Mouse (Mus musculus) MEL (cell line): Measurements from ENCODE around the gene Auts2. TPM values are rescaled to one million over a fixed set of nuclear protein-coding genes. Genes with fewer than 3 reads are reported as not detected.

Experiments
- DNase-seq: peaks from one replicate; pipeline ENCODE4 v3.0.0; 2011; ENCODE audit warnings: low read depth, low spot score
- H3K27ac ChIP-seq: 2 replicates; pipeline ENCODE4 v1.5.1; 2012; ENCODE audit warnings: low read depth, mild to moderate bottlenecking, control low read depth, low read length, moderate library complexity; ENCODE audit not compliant: control insufficient read depth
- H3K27me3 ChIP-seq, 2 experiments: fragments of 150-350 bp in 1 of 2; sonication (generic) in 1 of 2; 2 replicates each; pipeline ENCODE4 v1.6.1; 2012; ENCODE audit warnings: low read length in 2 of 2, mild to moderate bottlenecking in 2 of 2, improper control_type of control experiment in 1 of 2, moderate library complexity in 1 of 2; ENCODE audit not compliant: insufficient read depth in 2 of 2, control insufficient read depth in 1 of 2
- H3K36me3 ChIP-seq, 2 experiments: 2 replicates each; pipeline ENCODE4 v1.6.1; 2012 to 2014; ENCODE audit warnings: low read length in 2 of 2, improper control_type of control experiment in 1 of 2, inconsistent platforms in 1 of 2, mild to moderate bottlenecking in 1 of 2; ENCODE audit not compliant: insufficient read depth in 2 of 2, control insufficient read depth in 1 of 2
- H3K4me1 ChIP-seq, 2 experiments: fragments of 150-350 bp in 1 of 2; sonication (generic) in 1 of 2; 2 replicates each; pipeline ENCODE4 v1.6.1; 2012; ENCODE audit warnings: low read length in 2 of 2, improper control_type of control experiment in 1 of 2, mild to moderate bottlenecking in 1 of 2; ENCODE audit not compliant: insufficient read depth in 2 of 2, control insufficient read depth in 1 of 2
- H3K4me3 ChIP-seq, 2 experiments: fragments of 150-350 bp in 1 of 2; sonication (generic) in 1 of 2; 2 replicates each; pipeline ENCODE4 v1.5.1; 2012; ENCODE audit warnings: low read depth in 2 of 2, low read length in 2 of 2, mild to moderate bottlenecking in 2 of 2, moderate library complexity in 2 of 2, control low read depth in 1 of 2, improper control_type of control experiment in 1 of 2; ENCODE audit not compliant: control insufficient read depth in 1 of 2, insufficient read depth in 1 of 2
- H3K79me2 ChIP-seq: 2 replicates; pipeline ENCODE4 v1.6.1; 2012; ENCODE audit warnings: mild to moderate bottlenecking, low read length, moderate library complexity; ENCODE audit not compliant: control insufficient read depth, poor library complexity, insufficient read depth
- H3K9ac ChIP-seq: 2 replicates; pipeline ENCODE4 v1.6.1; 2012; ENCODE audit warnings: low read depth, mild to moderate bottlenecking, control low read depth, low read length, moderate library complexity; ENCODE audit not compliant: control insufficient read depth, poor library complexity, severe bottlenecking
- H3K9me3 ChIP-seq: fragments of 150-350 bp; sonication (generic); replicated peaks from 2 replicates; pipeline ENCODE4 v1.6.1; 2012; ENCODE audit warnings: mild to moderate bottlenecking, low read length, improper control_type of control experiment, moderate library complexity; ENCODE audit not compliant: insufficient read depth
- BHLHE40 ChIP-seq: IDR thresholded peaks from 2 replicates; pipeline ENCODE4 v1.6.1; 2012; ENCODE audit warnings: low read depth, mild to moderate bottlenecking, inconsistent platforms, low read length, improper control_type of control experiment, borderline replicate concordance
- CHD1 ChIP-seq: IDR thresholded peaks from 2 replicates; pipeline ENCODE4 v1.6.1; 2012; ENCODE audit warnings: low read depth, mild to moderate bottlenecking, inconsistent platforms, low read length, improper control_type of control experiment
- CHD2 ChIP-seq: IDR thresholded peaks from 2 replicates; pipeline ENCODE4 v1.6.1; 2011; ENCODE audit warnings: low read length, improper control_type of control experiment
- CTCF ChIP-seq, 3 experiments: IDR thresholded peaks in 2 of 3; conservative IDR thresholded peaks in 1 of 3; 2 replicates each; pipeline ENCODE4 v1.5.1; 2011 to 2012; ENCODE audit warnings: low read length in 3 of 3, low read depth in 2 of 3, mild to moderate bottlenecking in 2 of 3, improper control_type of control experiment in 1 of 3, inconsistent platforms in 1 of 3, mixed read lengths in 1 of 3, moderate library complexity in 1 of 3; ENCODE audit not compliant: control insufficient read depth in 1 of 3, insufficient read depth in 1 of 3, poor library complexity in 1 of 3, severe bottlenecking in 1 of 3
- E2F4 ChIP-seq: IDR thresholded peaks from 2 replicates; pipeline ENCODE4 v1.6.1; 2011; ENCODE audit warnings: low read depth, low read length, improper control_type of control experiment, borderline replicate concordance
- ELF1 ChIP-seq: IDR thresholded peaks from 2 replicates; pipeline ENCODE4 v1.6.1; 2014; ENCODE audit warnings: low read depth, mild to moderate bottlenecking, inconsistent platforms, low read length, improper control_type of control experiment, moderate library complexity
- ETS1 ChIP-seq: IDR thresholded peaks from 2 replicates; pipeline ENCODE4 v1.6.1; 2012; ENCODE audit warnings: low read depth, mild to moderate bottlenecking, inconsistent platforms, low read length, improper control_type of control experiment, moderate library complexity
- GABPA ChIP-seq: IDR thresholded peaks from 2 replicates; pipeline ENCODE4 v1.6.1; 2012; ENCODE audit warnings: low read depth, mild to moderate bottlenecking, inconsistent platforms, low read length, improper control_type of control experiment, moderate library complexity
- GATA1 ChIP-seq: IDR thresholded peaks from 2 replicates; pipeline ENCODE4 v1.6.1; 2011; ENCODE audit warnings: low read depth, low read length, improper control_type of control experiment
- JUND ChIP-seq: IDR thresholded peaks from 2 replicates; pipeline ENCODE4 v1.6.1; 2011; ENCODE audit warnings: low read depth, mild to moderate bottlenecking, improper control_type of control experiment, low read length
- KAT2A ChIP-seq: conservative IDR thresholded peaks from 2 replicates; pipeline ENCODE4 v1.6.1; 2012; ENCODE audit warnings: low read depth, low read length, improper control_type of control experiment, inconsistent platforms
- MAZ ChIP-seq: IDR thresholded peaks from 2 replicates; pipeline ENCODE4 v1.6.1; 2012; ENCODE audit warnings: low read depth, mild to moderate bottlenecking, inconsistent platforms, low read length, improper control_type of control experiment
- MXI1 ChIP-seq: IDR thresholded peaks from 2 replicates; pipeline ENCODE4 v1.6.1; 2011; ENCODE audit warnings: mild to moderate bottlenecking, low read depth, low read length, improper control_type of control experiment
- MYB ChIP-seq: IDR thresholded peaks from 2 replicates; pipeline ENCODE4 v1.6.1; 2011; ENCODE audit warnings: mild to moderate bottlenecking, low read depth, low read length, improper control_type of control experiment
- NELFE ChIP-seq: IDR thresholded peaks from 2 replicates; pipeline ENCODE4 v1.6.1; 2011; ENCODE audit warnings: low read depth, low read length, improper control_type of control experiment
- POLR2AphosphoS2 ChIP-seq: IDR thresholded peaks from 2 replicates; pipeline ENCODE4 v1.6.1; 2011; ENCODE audit warnings: low read length, improper control_type of control experiment
- SMC3 ChIP-seq: IDR thresholded peaks from 2 replicates; pipeline ENCODE4 v1.6.1; 2011; ENCODE audit warnings: low read depth, low read length, improper control_type of control experiment
- TAL1 ChIP-seq: IDR thresholded peaks from 2 replicates; pipeline ENCODE4 v1.6.1; 2012; ENCODE audit warnings: mild to moderate bottlenecking, inconsistent platforms, low read length, moderate library complexity, mixed read lengths
- TBP ChIP-seq: IDR thresholded peaks from 2 replicates; pipeline ENCODE4 v1.8.0; 2011; ENCODE audit warnings: low read depth, low read length, improper control_type of control experiment
- TCF12 ChIP-seq: IDR thresholded peaks from 2 replicates; pipeline ENCODE4 v1.6.1; 2014; ENCODE audit warnings: low read depth, mild to moderate bottlenecking, inconsistent platforms, low read length, improper control_type of control experiment, moderate library complexity
- USF1 ChIP-seq: IDR thresholded peaks from 2 replicates; pipeline ENCODE4 v1.6.1; 2014; ENCODE audit warnings: low read depth, mild to moderate bottlenecking, inconsistent platforms, low read length, improper control_type of control experiment, moderate library complexity
- ZC3H11A ChIP-seq: IDR thresholded peaks from 2 replicates; pipeline ENCODE4 v1.6.1; 2012; ENCODE audit warnings: low read depth, mild to moderate bottlenecking, inconsistent platforms, low read length, improper control_type of control experiment
- ZMIZ1 ChIP-seq: IDR thresholded peaks from 2 replicates; pipeline ENCODE4 v1.6.1; 2012; ENCODE audit warnings: low read depth, mild to moderate bottlenecking, inconsistent platforms, low read length, improper control_type of control experiment, moderate library complexity
- ZNF384 ChIP-seq: IDR thresholded peaks from 2 replicates; pipeline ENCODE4 v1.6.1; 2012; ENCODE audit warnings: low read depth, mild to moderate bottlenecking, inconsistent platforms, low read length, improper control_type of control experiment
- polyA plus RNA-seq, 2 experiments: library from polyadenylated mRNA; stranded (reverse) in 1 of 2; unstranded in 1 of 2; fragments of >175 nt in 1 of 2; fragments of >200 nt in 1 of 2; gene quantifications; 2 replicates each; pipeline versions ENCODE4 v1.2.1 to v1.2.4; 2012; ENCODE audit warnings: low replicate concordance in 2 of 2, low read depth in 1 of 2; ENCODE audit not compliant: insufficient read length in 2 of 2, insufficient read depth in 1 of 2, missing spikeins in 1 of 2
- total RNA-seq: library from RNA; depleted of rRNA; stranded (reverse); fragments of 300-350 nt; gene quantifications from 2 replicates; pipeline ENCODE4 v1.2.3, GENCODE M21; 2012

The Auts2 gene
- total and polyA plus RNA-seq, 3 experiments = not detected

- no peaks in the 10 kb centered on the region for H3K9me3 ChIP-seq
- no peak overlapping the region for H3K27ac ChIP-seq
- no peaks in the 10 kb centered on the region for H3K27me3 ChIP-seq
- TF ChIP-seq USF1 = no peak
- TF ChIP-seq TCF12 = no peak
- no peaks in the 10 kb centered on the region for H3K36me3 ChIP-seq
- no peaks in the 10 kb centered on the region for H3K79me2 ChIP-seq
- no peaks in the 10 kb centered on the region for H3K4me1 ChIP-seq
- H3K4me3 ChIP-seq = no peak overlapping the region
- no peak overlapping the region for H3K9ac ChIP-seq
- DNase-seq = no peak
Measured at GRCm38 (mm10) chr5:132492793-132493192, 50.4 kb downstream of the Auts2 start.

GRCm38 (mm10) chr5:132492040-132492439, 51.1 kb downstream of the Auts2 start:
- no peak for DNase-seq
- Histone ChIP-seq H3K4me1 (no peaks in the 10 kb centered on the region), H3K27me3 (no peaks in the 10 kb centered on the region), H3K9ac (no peak overlapping the region), H3K79me2 (no peaks in the 10 kb centered on the region), H3K4me3 (no peak overlapping the region), H3K36me3 (no peaks in the 10 kb centered on the region)
- no peak for TF ChIP-seq ZC3H11A
- no peak for TF ChIP-seq KAT2A
- no peak for TF ChIP-seq GABPA
- TF ChIP-seq POLR2AphosphoS2 = no peak
- no peak for TF ChIP-seq MYB
- TF ChIP-seq BHLHE40 = no peak
- no peak for TF ChIP-seq ZMIZ1
- no peak for TF ChIP-seq TAL1
- TF ChIP-seq ETS1 = no peak
- TF ChIP-seq, all 39 proteins: peak for 0
- no peak overlapping the region for H3K27ac ChIP-seq
- H3K9me3 ChIP-seq = no peaks in the 10 kb centered on the region

- no peaks in the 10 kb centered on the region for H3K27me3 ChIP-seq
- no peak for TF ChIP-seq CTCF (IDR thresholded peaks at IDR 0.05 in 2 of 3, conservative IDR thresholded peaks at IDR 0.05 in 1 of 3; ENCODE audit: control insufficient read depth in 1 of 3, insufficient read depth in 1 of 3, low read depth in 2 of 3, low read length in 3 of 3, poor library complexity in 1 of 3, severe bottlenecking in 1 of 3)
- no peak for TF ChIP-seq MXI1
- TF ChIP-seq E2F4 = no peak
- no peak for TF ChIP-seq ZMIZ1
- TF ChIP-seq SMC3 = no peak
- TF ChIP-seq JUND = no peak
- TF ChIP-seq ETS1 = no peak
- TF ChIP-seq GATA1 = no peak
- TF ChIP-seq MAZ = no peak
- no peak for TF ChIP-seq CHD2
- no peak for TF ChIP-seq CHD1
- no peak for TF ChIP-seq NELFE
- no peak for TF ChIP-seq TBP
- TF ChIP-seq ELF1 = no peak
- no peak for TF ChIP-seq TCF12
- no peak for TF ChIP-seq ZNF384
- TF ChIP-seq, all 39 proteins: peak for 0
- H3K79me2 ChIP-seq = no peaks in the 10 kb centered on the region
- no peak overlapping the region for H3K27ac ChIP-seq
- H3K9me3 ChIP-seq = no peaks in the 10 kb centered on the region
- H3K9ac ChIP-seq = no peak overlapping the region
- DNase-seq = no peak
- no peak overlapping the region for H3K4me3 ChIP-seq
- H3K4me1 ChIP-seq = no peaks in the 10 kb centered on the region
- H3K36me3 ChIP-seq = no peaks in the 10 kb centered on the region
Measured at GRCm38 (mm10) chr5:132491508-132491907, 51.6 kb downstream of the Auts2 start.
